Mouse (Mus musculus) forebrain, embryonic 14.5 days (tissue): Measurements from ENCODE around the gene Chaf1b. TPM values are rescaled to one million over a fixed set of nuclear protein-coding genes. Genes with fewer than 3 reads are reported as not detected.

Experiments
- polyA plus RNA-seq: library from polyadenylated mRNA; unstranded; fragments of >200 nt; fragmentation: Nextera tagmentation; extraction: Ambion mirVana; gene quantifications from 2 replicates; pipeline ENCODE4 v1.2.1, GENCODE M21; 2014

The Chaf1b gene
- polyA plus RNA-seq, 1 experiment from 2014 or later, result 56.4 TPM

Other genes starting within 250 kb of the Chaf1b start
- gene Cbr3, start 200.7 kb upstream of the Chaf1b start, polyA plus RNA-seq, result 0.62 and 0.63 TPM in 2 replicates
- gene Dop1b, start 172.0 kb upstream of the Chaf1b start, polyA plus RNA-seq, result 19.6 and 29.9 TPM in 2 replicates
- gene Morc3, start 51.8 kb upstream of the Chaf1b start, polyA plus RNA-seq, result 32.1 and 36.1 TPM in 2 replicates
- gene Cldn14, start 124.9 kb downstream of the Chaf1b start, polyA plus RNA-seq, result not detected in 2 replicates
- gene Sim2, start 201.0 kb downstream of the Chaf1b start, polyA plus RNA-seq, result 0.12 and 0.29 TPM in 2 replicates